In genomic region chr16:23984760-23985466, GRCm38 (mm10) we compare ENCODE assay signal across 8 mouse cellular contexts. TPM values are rescaled to one million over a fixed set of nuclear protein-coding genes. Genes with fewer than 3 reads are reported as not detected.
DNase-seq lines count a peak whose midpoint lies in the region; ATAC-seq and TF ChIP-seq lines count a peak whose summit lies in the region.

No protein-coding gene starts in this region.

- H3K36me3 ChIP-seq in intestine, embryonic 16.5 days (ENCODE audit: control insufficient read depth, insufficient read depth, low read length): no peaks in the 10 kb centered on the region
- H3K36me3 ChIP-seq in liver, postnatal 0 days (replicated peaks; ENCODE audit: insufficient read depth, low read length): no peaks in the 10 kb centered on the region
- no peaks in the 10 kb centered on the region for H3K36me3 ChIP-seq in neural tube, embryonic 12.5 days

- no peak for TF ChIP-seq CTCF in liver, postnatal 0 days (IDR thresholded peaks at IDR 0.05; ENCODE audit: low read depth)

- H3K9me3 ChIP-seq in intestine, embryonic 16.5 days (ENCODE audit: control insufficient read depth, low read length): no peaks in the 10 kb centered on the region
- no peaks in the 10 kb centered on the region for H3K9me3 ChIP-seq in liver, postnatal 0 days (ENCODE audit: low read length)
- H3K9me3 ChIP-seq in neural tube, embryonic 12.5 days: no peaks in the 10 kb centered on the region

- H3K9ac ChIP-seq in intestine, embryonic 16.5 days (ENCODE audit: low read depth, low read length): peak overlapping the region; percentile 65
- peak overlapping the region; percentile 66 for H3K9ac ChIP-seq in liver, postnatal 0 days (replicated peaks)
- no peak overlapping the region for H3K9ac ChIP-seq in neural tube, embryonic 12.5 days

- H3K27me3 ChIP-seq in intestine, embryonic 16.5 days (replicated peaks; ENCODE audit: control insufficient read depth, insufficient read depth, low read length): no peaks in the 10 kb centered on the region; the same call in 1 of the 2 replicates
- no peaks in the 10 kb centered on the region for H3K27me3 ChIP-seq in liver, postnatal 0 days (ENCODE audit: insufficient read depth, low read length)
- peaks cover 43% of the 10 kb centered on the region for H3K27me3 ChIP-seq in neural tube, embryonic 12.5 days (replicated peaks)

- no peak overlapping the region for H3K27ac ChIP-seq in intestine, embryonic 16.5 days (ENCODE audit: low read length)
- H3K27ac ChIP-seq in liver, postnatal 0 days (ENCODE audit: low read depth): peak overlapping the region; percentile 92
- no peak overlapping the region for H3K27ac ChIP-seq in neural tube, embryonic 12.5 days

- ATAC-seq in intestine, embryonic 16.5 days: peak; percentile 8; the same call in 1 of the 2 replicates
- ATAC-seq in liver, postnatal 0 days: peak; percentile 18
- no peak for ATAC-seq in neural tube, embryonic 12.5 days (ENCODE audit: low FRiP score, low read depth)

- TF ChIP-seq EP300 in liver, postnatal 0 days (IDR thresholded peaks at IDR 0.05; ENCODE audit: low read depth): 0 out of 2 replicates have a peak, but pooled peaks have one; percentile 4

- WGBS in intestine, embryonic 16.5 days: 1% methylated on average over 22 of the region's 22 CpGs
- under 1% methylated on average over 22 of the region's 22 CpGs for WGBS in liver, postnatal 0 days (ENCODE audit: insufficient replicate concordance)
- WGBS in neural tube, embryonic 12.5 days: under 1% methylated on average over 22 of the region's 22 CpGs

- H3K4me3 ChIP-seq in intestine, embryonic 16.5 days (ENCODE audit: low read length): peak overlapping the region; percentile 53
- H3K4me3 ChIP-seq in liver, postnatal 0 days (ENCODE audit: low read depth, low read length): peak overlapping the region; percentile 46
- H3K4me3 ChIP-seq in neural tube, embryonic 12.5 days: peak overlapping the region; percentile 28

- H3K4me2 ChIP-seq in intestine, embryonic 16.5 days (ENCODE audit: low read depth, low read length): peak overlapping the region; percentile 75
- H3K4me2 ChIP-seq in liver, postnatal 0 days (ENCODE audit: low read depth, low read length): peak overlapping the region; percentile 91
- H3K4me2 ChIP-seq in neural tube, embryonic 12.5 days (replicated peaks): peak overlapping the region; percentile 62

- DNase-seq in right cerebral cortex, postnatal 10 days (ENCODE audit: low spot score in 2 of 2): peak; percentile 73
- DNase-seq in right cerebral cortex, postnatal 36 days (ENCODE audit: low spot score in 2 of 2): no peak
- DNase-seq in cerebellum, adult 9-11 months: peak; percentile 73
- DNase-seq in heart, adult 11 months: peak; percentile 97
- DNase-seq in liver, postnatal 0 days: peak; percentile 63
- peak; percentile 77 for DNase-seq in thymus, postnatal 4 days

- peaks cover 36% of the 10 kb centered on the region for H3K4me1 ChIP-seq in intestine, embryonic 16.5 days (ENCODE audit: control insufficient read depth, insufficient read depth, low read length)
- H3K4me1 ChIP-seq in liver, postnatal 0 days (ENCODE audit: insufficient read depth): peaks cover 16% of the 10 kb centered on the region
- H3K4me1 ChIP-seq in neural tube, embryonic 12.5 days: peaks cover 48% of the 10 kb centered on the region

RNA-seq across cellular contexts. Expression of gene Gm37419, which starts 3.4 kb away (rescaled TPM):
- not detected in 2 replicates for polyA plus RNA-seq in intestine, embryonic 16.5 days (2015; fragmentation: Nextera tagmentation; extraction: Ambion mirVana)
- polyA plus RNA-seq in liver, postnatal 0 days (2015; fragmentation: Nextera tagmentation; extraction: Ambion mirVana): not detected in 2 replicates
- not detected in 2 replicates for polyA plus RNA-seq in neural tube, embryonic 12.5 days (2016; fragmentation: Nextera tagmentation; extraction: Ambion mirVana)

RNA-seq across cellular contexts. Expression of gene Bcl6, which starts 3.7 kb away (rescaled TPM):
- 1.2 TPM in 2 replicates for polyA plus RNA-seq in intestine, embryonic 16.5 days (2015; fragmentation: Nextera tagmentation; extraction: Ambion mirVana)
- polyA plus RNA-seq in liver, postnatal 0 days (2015; fragmentation: Nextera tagmentation; extraction: Ambion mirVana): 0.46 and 0.69 TPM in 2 replicates
- 0.05 and 0.41 TPM in 2 replicates for polyA plus RNA-seq in neural tube, embryonic 12.5 days (2016; fragmentation: Nextera tagmentation; extraction: Ambion mirVana)

RNA-seq across cellular contexts. Expression of gene Rtp2, which starts 52.7 kb away (rescaled TPM):
- not detected in 2 replicates for polyA plus RNA-seq in intestine, embryonic 16.5 days (2015; fragmentation: Nextera tagmentation; extraction: Ambion mirVana)
- not detected in 2 replicates for polyA plus RNA-seq in liver, postnatal 0 days (2015; fragmentation: Nextera tagmentation; extraction: Ambion mirVana)
- not detected in 2 replicates for polyA plus RNA-seq in neural tube, embryonic 12.5 days (2016; fragmentation: Nextera tagmentation; extraction: Ambion mirVana)

Comparison
In these comparisons a context has a peak if more than half of its experiments do, and no peak if none do; other contexts are left out.
1. DNase-seq: peak in right cerebral cortex, postnatal 10 days (2 of 2), cerebellum, adult 9-11 months (single experiment), heart, adult 11 months (single experiment), liver, postnatal 0 days (single experiment) and thymus, postnatal 4 days (single experiment); none in right cerebral cortex, postnatal 36 days (0 of 2).
2. Peak in every context shown above with its lines, with median percentiles within 50 percentile points of each other: H3K4me2 ChIP-seq and H3K4me3 ChIP-seq.